Mouse (Mus musculus) heart, postnatal 0 days (tissue): Measurements from ENCODE around the gene Ggcx.

ENCODE experiments used
- CTCF ChIP-seq: IDR thresholded peaks from 2 replicates; pipeline ENCODE4 v1.5.1; 2016; ENCODE audit warnings: antibody characterized with exemption, control low read depth, low read depth
- EP300 ChIP-seq: IDR thresholded peaks from 2 replicates; pipeline ENCODE4 v1.6.1; 2016; ENCODE audit warnings: antibody characterized with exemption, low read depth

DNA sequence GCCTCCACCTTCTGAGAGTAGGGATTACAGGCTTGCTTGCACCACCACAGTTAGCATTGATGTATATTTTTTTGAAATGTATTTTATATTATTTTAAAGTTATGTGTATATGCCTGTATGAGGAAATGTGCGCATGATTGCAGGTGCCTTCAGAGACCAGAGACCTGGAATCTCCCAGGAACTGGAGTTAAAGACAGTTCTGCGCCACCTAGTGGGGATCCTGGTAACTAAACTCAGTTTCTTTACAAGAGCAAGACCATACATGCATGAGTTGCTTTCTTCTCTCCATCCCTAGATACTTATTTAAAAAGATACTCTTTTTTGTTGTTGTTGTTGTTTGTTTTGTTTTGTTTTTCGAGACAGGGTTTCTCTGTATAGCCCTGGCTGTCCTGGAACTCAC lies 4.5 kb upstream of the Ggcx start:
- TF ChIP-seq EP300 (no peak), CTCF (peak; percentile 62)
